Mouse (Mus musculus) liver, adult 2 months (tissue): ENCODE measurements around the gene Zdhhc12.

ENCODE experiments used
- CTCF ChIP-seq: fragments of 200-500 bp; IDR thresholded peaks from 2 replicates; pipeline ENCODE4 v1.5.1; 2011; ENCODE audit warnings: low read depth, low read length, control low read depth
- POLR2A ChIP-seq: fragments of 200-500 bp; IDR thresholded peaks from 2 replicates; pipeline ENCODE4 v1.6.1; 2011; ENCODE audit warnings: low read length, control low read depth; ENCODE audit not compliant: insufficient read depth; ENCODE audit errors: extremely low read depth

DNA sequence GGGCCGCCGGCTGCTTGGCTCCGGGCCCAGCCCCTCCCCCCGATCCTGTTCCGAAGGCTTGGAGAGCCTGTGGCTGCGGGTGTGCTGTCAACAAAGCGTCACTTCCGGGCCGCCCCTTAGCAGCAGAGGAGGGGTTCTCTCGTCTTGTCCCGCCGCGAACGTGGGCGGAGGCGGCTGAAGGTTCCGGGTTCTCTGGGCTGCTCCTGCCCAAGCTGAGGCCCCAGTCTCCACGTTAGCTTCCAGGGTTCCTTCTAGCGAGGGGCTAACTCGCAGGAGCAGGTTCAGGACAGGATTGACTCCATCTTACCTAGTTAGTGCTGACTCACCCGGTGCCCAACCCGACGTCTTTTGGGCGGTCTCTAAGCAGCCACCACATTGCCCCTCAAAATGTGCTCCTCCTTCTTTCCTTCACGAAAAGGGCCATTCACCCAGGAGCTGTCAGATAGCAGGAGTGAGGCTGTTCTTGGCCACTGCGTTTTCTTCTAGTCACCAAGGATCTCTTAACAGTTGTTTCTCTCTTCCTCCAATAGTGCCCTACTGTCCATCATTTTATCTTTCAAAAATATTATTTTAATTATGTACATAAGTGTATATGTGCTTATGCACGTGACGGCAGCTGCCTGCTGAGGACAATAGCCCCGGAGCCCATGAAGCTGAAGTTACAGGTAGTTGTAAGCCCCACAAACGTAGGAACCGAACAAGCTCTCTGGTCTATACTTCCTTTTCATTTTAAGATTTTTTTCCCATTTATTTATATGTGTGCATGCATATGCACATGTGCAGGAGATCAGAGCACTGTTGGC lies 31.2 kb upstream of the Zdhhc12 start, which contains the start of gene Zer1:
- TF ChIP-seq CTCF (no peak), POLR2A (peak; percentile 91)
